Mouse (Mus musculus): ENCODE data around the gene Stk38. TPM values are rescaled to one million over a fixed set of nuclear protein-coding genes. Genes with fewer than 3 reads are reported as not detected.

Stk38 gene
- polyA plus RNA-seq, 1 experiment from 2014 or later = 91.6 TPM

- DNase-seq (ENCODE audit: low spot score) = no peak
- H3K4me3 ChIP-seq (ENCODE audit: low read depth, low read length) = no peak overlapping the region
- no peak overlapping the region for H3K4me2 ChIP-seq (ENCODE audit: low read length)
- ATAC-seq (replicated peaks; ENCODE audit: low FRiP score, low TSS enrichment, low read depth) = no peak
- H3K36me3 ChIP-seq (ENCODE audit: control insufficient read depth, insufficient read depth, low read length) = peaks cover 96% of the 10 kb centered on the region
- H3K27ac ChIP-seq (ENCODE audit: low read depth) = no peak overlapping the region
- H3K9ac ChIP-seq (ENCODE audit: low read length) = no peak overlapping the region
- no peaks in the 10 kb centered on the region for H3K27me3 ChIP-seq (replicated peaks; ENCODE audit: control insufficient read depth, insufficient read depth, low read length)
- no peaks in the 10 kb centered on the region for H3K9me3 ChIP-seq (ENCODE audit: control insufficient read depth, low read length)
- H3K4me1 ChIP-seq (replicated peaks; ENCODE audit: control insufficient read depth, insufficient read depth, low read length) = no peaks in the 10 kb centered on the region
These were observed 37.7 kb downstream of the Stk38 start for GRCm38 (mm10) chr17:28970122-28970521.

GRCm38 (mm10) chr17:28967021-28967610 is 40.7 kb downstream of the Stk38 start:
- Histone ChIP-seq H3K27ac (ENCODE audit: low read depth) (no peak overlapping the region), H3K27me3 (replicated peaks; ENCODE audit: control insufficient read depth, insufficient read depth, low read length) (no peaks in the 10 kb centered on the region), H3K9me3 (ENCODE audit: control insufficient read depth, low read length) (no peaks in the 10 kb centered on the region), H3K4me3 (ENCODE audit: low read depth, low read length) (no peak overlapping the region), H3K4me2 (ENCODE audit: low read length) (no peak overlapping the region), H3K4me1 (replicated peaks; ENCODE audit: control insufficient read depth, insufficient read depth, low read length) (no peaks in the 10 kb centered on the region), H3K36me3 (ENCODE audit: control insufficient read depth, insufficient read depth, low read length) (peaks cover 96% of the 10 kb centered on the region), H3K9ac (ENCODE audit: low read length) (no peak overlapping the region)
- ATAC-seq (replicated peaks; ENCODE audit: low FRiP score, low TSS enrichment, low read depth) = no peak
- 80% methylated on average over 11 of the region's 11 CpGs for WGBS
- no peak for DNase-seq (ENCODE audit: low spot score)

- no peak overlapping the region for H3K4me3 ChIP-seq (ENCODE audit: low read depth, low read length)
- DNase-seq (ENCODE audit: low spot score) (no peak), ATAC-seq (replicated peaks; ENCODE audit: low FRiP score, low TSS enrichment, low read depth) (no peak)
- no peak overlapping the region for H3K27ac ChIP-seq (ENCODE audit: low read depth)
- 85% methylated on average over 10 of the region's 10 CpGs for WGBS
- H3K9ac ChIP-seq (ENCODE audit: low read length) = no peak overlapping the region
- H3K27me3 ChIP-seq (replicated peaks; ENCODE audit: control insufficient read depth, insufficient read depth, low read length) = no peaks in the 10 kb centered on the region
- H3K4me1 ChIP-seq (replicated peaks; ENCODE audit: control insufficient read depth, insufficient read depth, low read length) = no peaks in the 10 kb centered on the region
- H3K36me3 ChIP-seq (ENCODE audit: control insufficient read depth, insufficient read depth, low read length) = peaks cover 66% of the 10 kb centered on the region
- H3K9me3 ChIP-seq (ENCODE audit: control insufficient read depth, low read length) = no peaks in the 10 kb centered on the region
- no peak overlapping the region for H3K4me2 ChIP-seq (ENCODE audit: low read length)
These were observed 46.2 kb downstream of the Stk38 start for GRCm38 (mm10) chr17:28961596-28961995.

DNA sequence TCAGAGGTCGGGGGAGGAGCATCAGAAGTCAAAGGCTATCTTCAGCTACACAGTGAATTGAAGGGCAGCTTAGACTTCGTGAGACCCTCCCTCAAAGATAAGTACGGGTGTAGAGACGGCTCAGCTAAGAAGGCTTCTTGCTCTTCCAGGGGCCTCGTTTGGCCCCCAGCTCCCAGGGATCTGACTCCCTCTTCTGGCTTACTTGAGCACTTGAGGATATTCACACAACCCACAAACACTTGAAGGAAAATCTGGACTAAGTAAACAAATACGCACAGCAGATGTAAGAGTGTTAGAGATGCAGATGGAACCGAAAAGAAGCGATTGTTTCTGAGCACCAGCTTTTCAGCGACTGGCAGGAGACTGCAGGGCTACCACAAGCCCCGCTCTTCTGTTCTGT is 47.2 kb downstream of the Stk38 start:
- no peak for DNase-seq (ENCODE audit: low spot score)
- Histone ChIP-seq H3K9ac (ENCODE audit: low read length) (no peak overlapping the region), H3K9me3 (ENCODE audit: control insufficient read depth, low read length) (no peaks in the 10 kb centered on the region), H3K4me3 (ENCODE audit: low read depth, low read length) (no peak overlapping the region), H3K4me2 (ENCODE audit: low read length) (no peak overlapping the region), H3K36me3 (ENCODE audit: control insufficient read depth, insufficient read depth, low read length) (peaks cover 57% of the 10 kb centered on the region), H3K4me1 (replicated peaks; ENCODE audit: control insufficient read depth, insufficient read depth, low read length) (no peaks in the 10 kb centered on the region), H3K27ac (ENCODE audit: low read depth) (no peak overlapping the region), H3K27me3 (replicated peaks; ENCODE audit: control insufficient read depth, insufficient read depth, low read length) (no peaks in the 10 kb centered on the region)
- ATAC-seq (replicated peaks; ENCODE audit: low FRiP score, low TSS enrichment, low read depth) = no peak
- 55% methylated on average over 10 of the region's 10 CpGs for WGBS

GRCm38 (mm10) chr17:28954416-28954815 is 53.4 kb downstream of the Stk38 start:
- Histone ChIP-seq H3K9ac (ENCODE audit: low read length) (no peak overlapping the region), H3K27me3 (replicated peaks; ENCODE audit: control insufficient read depth, insufficient read depth, low read length) (no peaks in the 10 kb centered on the region), H3K27ac (ENCODE audit: low read depth) (no peak overlapping the region), H3K4me2 (ENCODE audit: low read length) (no peak overlapping the region), H3K4me3 (ENCODE audit: low read depth, low read length) (no peak overlapping the region), H3K9me3 (ENCODE audit: control insufficient read depth, low read length) (no peaks in the 10 kb centered on the region), H3K36me3 (ENCODE audit: control insufficient read depth, insufficient read depth, low read length) (peaks cover 8% of the 10 kb centered on the region; the same call in 1 of the 2 replicates), H3K4me1 (replicated peaks; ENCODE audit: control insufficient read depth, insufficient read depth, low read length) (peaks cover 14% of the 10 kb centered on the region)
- DNase-seq (ENCODE audit: low spot score) = no peak
- 94% methylated on average over 9 of the region's 9 CpGs for WGBS
- no peak for ATAC-seq (replicated peaks; ENCODE audit: low FRiP score, low TSS enrichment, low read depth)

DNA sequence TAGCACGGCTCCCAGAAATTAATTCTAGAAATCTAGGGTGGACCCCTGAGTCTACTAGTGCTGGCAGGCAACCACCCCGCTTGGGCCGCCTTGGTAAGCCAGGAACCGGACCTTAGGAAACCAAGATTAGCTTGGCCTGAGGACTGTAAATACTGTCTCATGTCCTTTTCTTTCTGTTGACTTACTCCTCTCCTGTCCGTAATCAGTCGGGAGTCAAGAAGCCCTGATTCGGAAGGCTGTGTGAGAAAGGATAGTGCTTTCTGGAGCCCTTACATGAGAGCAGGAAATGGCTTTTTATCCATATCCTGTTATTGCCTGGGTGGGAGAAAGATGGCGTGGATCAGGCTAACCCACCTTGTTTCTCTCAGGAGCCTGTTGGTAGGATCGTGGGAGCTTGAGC is 54.5 kb downstream of the Stk38 start:
- Histone ChIP-seq H3K9ac (ENCODE audit: low read length) (peak overlapping the region; percentile 94), H3K4me3 (ENCODE audit: low read depth, low read length) (peak overlapping the region; percentile 90), H3K27ac (ENCODE audit: low read depth) (peak overlapping the region; percentile 95), H3K36me3 (ENCODE audit: control insufficient read depth, insufficient read depth, low read length) (peaks cover 7% of the 10 kb centered on the region; the same call in 1 of the 2 replicates), H3K4me2 (ENCODE audit: low read length) (peak overlapping the region; percentile 94), H3K4me1 (replicated peaks; ENCODE audit: control insufficient read depth, insufficient read depth, low read length) (peaks cover 14% of the 10 kb centered on the region), H3K9me3 (ENCODE audit: control insufficient read depth, low read length) (no peaks in the 10 kb centered on the region), H3K27me3 (replicated peaks; ENCODE audit: control insufficient read depth, insufficient read depth, low read length) (no peaks in the 10 kb centered on the region)
- 11% methylated on average over 9 of the region's 9 CpGs for WGBS
- ATAC-seq (replicated peaks; ENCODE audit: low FRiP score, low TSS enrichment, low read depth) (no peak), DNase-seq (ENCODE audit: low spot score) (no peak)

- Histone ChIP-seq H3K4me3 (ENCODE audit: low read depth, low read length) (peak within 1 kb of the TSS; percentile 90), H3K4me2 (ENCODE audit: low read length) (peak within 1 kb of the TSS; percentile 94), H3K9ac (ENCODE audit: low read length) (peak within 1 kb of the TSS; percentile 94), H3K27me3 (replicated peaks; ENCODE audit: control insufficient read depth, insufficient read depth, low read length) (no peaks in the 10 kb centered on the region), H3K9me3 (ENCODE audit: control insufficient read depth, low read length) (peaks cover 5% of the 10 kb centered on the region; the same call in 1 of the 2 replicates), H3K27ac (ENCODE audit: low read depth) (peak within 1 kb of the TSS; percentile 95), H3K36me3 (ENCODE audit: control insufficient read depth, insufficient read depth, low read length) (no peaks in the 10 kb centered on the region), H3K4me1 (replicated peaks; ENCODE audit: control insufficient read depth, insufficient read depth, low read length) (peaks cover 14% of the 10 kb centered on the region)
- ATAC-seq (replicated peaks; ENCODE audit: low FRiP score, low TSS enrichment, low read depth) = peak; percentile 93
- peak; percentile 99 for DNase-seq (ENCODE audit: low spot score)
- WGBS = under 1% methylated on average over 80 of the region's 80 CpGs
These were observed 55.7 kb downstream of the Stk38 start, which contains the start of gene Kctd20 for GRCm38 (mm10) chr17:28951831-28952799. TSS of gene Kctd20 (plus strand) at chr17:28951950.

- Histone ChIP-seq H3K4me1 (replicated peaks; ENCODE audit: control insufficient read depth, insufficient read depth, low read length) (peaks cover 14% of the 10 kb centered on the region), H3K36me3 (ENCODE audit: control insufficient read depth, insufficient read depth, low read length) (no peaks in the 10 kb centered on the region), H3K9ac (ENCODE audit: low read length) (no peak overlapping the region), H3K27me3 (replicated peaks; ENCODE audit: control insufficient read depth, insufficient read depth, low read length) (no peaks in the 10 kb centered on the region), H3K4me3 (ENCODE audit: low read depth, low read length) (no peak overlapping the region), H3K27ac (ENCODE audit: low read depth) (no peak overlapping the region), H3K4me2 (ENCODE audit: low read length) (no peak overlapping the region), H3K9me3 (ENCODE audit: control insufficient read depth, low read length) (peaks cover 6% of the 10 kb centered on the region; the same call in 1 of the 2 replicates)
- DNase-seq (ENCODE audit: low spot score) (no peak), ATAC-seq (replicated peaks; ENCODE audit: low FRiP score, low TSS enrichment, low read depth) (no peak)
- 77% methylated on average over 4 of the region's 4 CpGs for WGBS
These were observed 57.0 kb downstream of the Stk38 start for GRCm38 (mm10) chr17:28950751-28951150.

Data from intestine, embryonic 14.5 days (tissue).